Mouse (Mus musculus): ENCODE data around the gene Trappc12.

- TF ChIP-seq CTCF (IDR thresholded peaks at IDR 0.05; ENCODE audit: low read depth, low read length) = no peak
- TF ChIP-seq GATA1 (IDR thresholded peaks at IDR 0.05; ENCODE audit: borderline replicate concordance, low read length) = no peak
- TF ChIP-seq TAL1 (conservative IDR thresholded peaks at IDR 0.05; ENCODE audit: low read depth, low read length) = no peak
- no peak for TF ChIP-seq GATA2 (IDR thresholded peaks at IDR 0.05; ENCODE audit: borderline replicate concordance, low read depth, low read length)
- no peak for TF ChIP-seq POLR2AphosphoS5 (IDR thresholded peaks at IDR 0.05; ENCODE audit: insufficient replicate concordance, low read depth, low read length)
Measured at GRCm38 (mm10) chr12:28718106-28718505, 32.2 kb downstream of the Trappc12 start.
